Mouse (Mus musculus) Patski (cell line): ENCODE measurements around the gene Foxred2. TPM values are rescaled to one million over a fixed set of nuclear protein-coding genes. Genes with fewer than 3 reads are reported as not detected.

Source experiments
- ATAC-seq: fragments of 100-300 bp; one replicate; pipeline ENCODE4 v1.8.0; 2021
- CTCF ChIA-PET: fragments of 350-600 bp; sonication (Branson Sonifier 250); formaldehyde crosslinking; loops from one replicate; lab custom pipeline; 2022; ENCODE audit warnings: inconsistent platforms; lab: Charles Lee
- POLR2A ChIA-PET: fragments of 350-600 bp; sonication (Branson Sonifier 250); formaldehyde crosslinking; loops from one replicate; lab custom pipeline; 2022; ENCODE audit warnings: antibody characterized with exemption, inconsistent platforms; lab: Charles Lee
- DNase-seq: peaks from one replicate; pipeline ENCODE4 v3.0.0-alpha.2; 2011; ENCODE audit warnings: low read depth, low spot score
- H3K27me3 ChIP-seq: fragments of 371-371 bp; one replicate; pipeline ENCODE4 v1.5.1; 2021
- CTCF ChIP-seq: fragments of 100-300 bp; IDR thresholded peaks from one replicate; pipeline ENCODE4 v1.5.1; 2021
- in situ Hi-C: fragments of 300-500 bp; cut with MboI; formaldehyde crosslinking; loops from 3 replicates; pipeline ENCODE4 v1.11.1; 2018; ENCODE audit warnings: low pct_unique_long_range_greater_than_20kb, mixed read lengths
- polyA plus RNA-seq: library from polyadenylated mRNA; unstranded; gene quantifications from one replicate; pipeline ENCODE4 v1.2.3, GENCODE M21; 2021

Foxred2 gene
- polyA plus RNA-seq, 1 experiment from 2014 or later, result 16.1 TPM

DNA sequence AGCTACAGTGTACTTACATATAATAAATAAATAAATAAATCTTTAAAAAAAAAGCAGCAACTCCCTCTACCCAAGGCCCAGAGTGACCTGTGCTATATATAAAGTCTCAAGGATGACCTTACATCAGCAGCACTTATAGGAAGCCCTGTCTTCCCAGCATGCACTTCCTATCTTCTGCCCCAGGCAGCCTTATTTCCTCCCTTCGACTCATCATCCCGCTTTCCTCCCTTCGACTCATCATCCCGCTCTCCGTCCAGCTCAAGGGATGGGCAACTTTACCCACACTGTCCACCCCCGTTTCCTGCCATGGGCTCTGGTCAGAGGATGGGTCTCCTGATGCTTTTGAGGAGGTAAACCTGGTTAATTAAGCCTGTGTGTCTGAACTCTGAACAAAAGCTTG lies 34.9 kb downstream of the Foxred2 start:
- POLR2A ChIA-PET, result no interaction called here
- CTCF ChIA-PET, result interaction anchor here (1.0 to 1.5 kb wide), 4 partner anchors 97 to 164 kb away, joined by 3 to 4 read pairs (median 4); no protein-coding TSS in a partner anchor

DNA sequence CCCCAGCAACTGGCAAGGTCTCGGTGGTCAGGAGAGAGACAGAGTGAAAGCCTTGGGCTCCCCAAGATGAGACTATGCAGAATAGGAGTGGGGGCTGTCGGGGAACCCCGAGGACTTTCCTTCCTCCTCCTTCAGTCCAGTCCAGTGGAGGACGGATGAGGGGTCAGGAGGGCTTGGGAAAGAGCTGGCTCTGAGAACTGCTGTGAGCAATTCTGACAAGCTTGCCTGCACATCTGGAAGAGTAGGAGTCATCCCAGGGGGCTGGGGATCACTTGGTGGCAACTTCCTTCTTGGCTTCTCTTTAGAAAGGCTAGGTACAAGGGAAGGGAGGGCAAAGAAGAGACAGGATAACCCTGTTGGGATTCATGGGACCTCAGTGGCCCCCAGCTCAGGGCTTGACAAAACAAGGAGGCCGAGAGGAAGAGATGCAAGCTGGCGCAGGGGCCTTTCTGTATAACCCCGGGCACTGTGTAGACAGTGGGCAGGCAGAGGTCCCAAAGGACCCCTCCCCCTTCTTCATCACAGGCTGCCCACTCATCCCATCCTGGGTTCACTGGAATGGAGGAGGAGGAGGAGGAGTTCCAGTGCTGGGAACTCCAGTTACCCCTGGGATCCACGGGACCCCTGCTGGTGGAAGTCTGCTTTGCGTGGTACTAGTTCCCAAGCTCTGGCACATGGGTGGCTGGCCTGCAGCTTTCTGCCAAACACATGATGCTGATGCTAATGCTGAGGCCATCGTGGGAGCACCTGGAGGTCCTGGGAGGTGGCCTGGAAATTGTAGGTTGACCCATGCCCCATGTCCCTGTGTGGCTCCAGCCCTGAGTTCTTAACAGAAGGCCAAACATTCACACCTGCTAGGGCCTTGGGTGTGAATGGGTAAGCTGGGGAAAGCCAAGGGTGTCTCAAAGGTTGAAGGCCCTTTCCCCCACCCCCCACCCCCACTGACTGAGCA lies 35.7 kb downstream of the Foxred2 start:
- DNase-seq (no peak), ATAC-seq (peak; percentile 37)
- ChIA-PET CTCF (interaction anchor here (0.8 to 1.5 kb wide), 5 partner anchors 13 to 163 kb away, joined by 3 to 4 read pairs (median 3); no protein-coding TSS in a partner anchor), POLR2A (interaction anchor here (0.6 to 0.9 kb wide), 2 partner anchors 87 to 1888 kb away, joined by 3 to 6 read pairs; no protein-coding TSS in a partner anchor)
- in situ Hi-C loops, result no loop called here
- TF ChIP-seq CTCF, result no peak
- no peaks in the 10 kb centered on the region for H3K27me3 ChIP-seq

More for the DNA sequence above, 34.9 kb downstream of the Foxred2 start:
- ATAC-seq, result no peak
- no peak for TF ChIP-seq CTCF
- no peaks in the 10 kb centered on the region for H3K27me3 ChIP-seq
- no peak for DNase-seq
- in situ Hi-C loops, result no loop called here

- ATAC-seq, result no peak
- in situ Hi-C loops, result loop anchor here (5.0 to 10.0 kb wide), 2 partner anchors 75 to 132 kb away; partner anchors contain the start of gene Myh9
- no peak for DNase-seq
- POLR2A ChIA-PET, result interaction anchor here (0.7 to 0.9 kb wide), 2 partner anchors 26 to 174 kb away, joined by 5 to 6 read pairs; no protein-coding TSS in a partner anchor
- CTCF ChIA-PET, result no interaction called here
- no peak for TF ChIP-seq CTCF
- no peaks in the 10 kb centered on the region for H3K27me3 ChIP-seq
Measured at GRCm38 (mm10) chr15:77919441-77919840, 37.1 kb downstream of the Foxred2 start.

DNA sequence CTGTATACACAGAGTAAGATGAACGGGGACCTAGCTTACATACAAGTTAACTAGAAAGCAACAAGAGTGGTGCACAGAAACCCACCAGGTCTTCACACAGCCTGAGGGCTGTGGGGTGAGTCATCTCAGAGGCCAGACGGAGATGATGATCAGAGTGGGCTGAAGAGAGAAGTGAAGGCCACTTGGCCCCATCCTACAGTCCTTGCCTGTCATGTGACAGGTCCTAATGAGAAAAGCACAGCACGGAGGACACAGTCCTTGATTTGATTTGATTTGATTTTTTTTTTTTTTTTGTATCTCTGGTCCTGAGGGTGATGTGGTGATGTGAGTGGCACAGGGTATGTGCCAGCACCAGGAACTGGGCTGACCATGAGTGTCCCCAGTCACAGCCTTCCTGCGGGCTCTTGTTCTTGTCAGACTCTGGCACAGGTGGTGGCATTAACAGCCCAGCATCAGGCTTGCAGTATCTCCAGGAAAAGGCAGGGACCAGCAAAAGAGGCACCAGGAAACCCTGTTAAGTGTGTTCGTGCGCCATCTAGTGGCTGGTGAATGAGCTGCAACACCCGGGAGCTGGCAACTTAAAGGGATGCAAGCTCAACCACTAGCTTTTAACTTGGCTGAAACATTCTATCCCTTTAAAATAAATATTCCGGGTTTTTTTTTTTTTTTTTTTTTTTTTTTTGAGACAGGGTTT lies 39.5 kb downstream of the Foxred2 start:
- ChIA-PET CTCF (interaction anchor here (0.6 to 2.7 kb wide), 37 partner anchors 10 to 155 kb away, joined by 3 to 12 read pairs (median 4); partner anchors contain the start of gene Txn2), POLR2A (interaction anchor here (0.5 to 1.5 kb wide), 6 partner anchors 29 to 106 kb away, joined by 3 to 7 read pairs (median 3); partner anchors contain the start of gene Myh9)
- ATAC-seq (no peak), DNase-seq (no peak)
- in situ Hi-C loops, result loop anchor here (5.0 to 10.0 kb wide), 2 partner anchors 72 to 130 kb away; partner anchors contain the start of gene Myh9
- no peak for TF ChIP-seq CTCF
- H3K27me3 ChIP-seq, result no peaks in the 10 kb centered on the region

DNA sequence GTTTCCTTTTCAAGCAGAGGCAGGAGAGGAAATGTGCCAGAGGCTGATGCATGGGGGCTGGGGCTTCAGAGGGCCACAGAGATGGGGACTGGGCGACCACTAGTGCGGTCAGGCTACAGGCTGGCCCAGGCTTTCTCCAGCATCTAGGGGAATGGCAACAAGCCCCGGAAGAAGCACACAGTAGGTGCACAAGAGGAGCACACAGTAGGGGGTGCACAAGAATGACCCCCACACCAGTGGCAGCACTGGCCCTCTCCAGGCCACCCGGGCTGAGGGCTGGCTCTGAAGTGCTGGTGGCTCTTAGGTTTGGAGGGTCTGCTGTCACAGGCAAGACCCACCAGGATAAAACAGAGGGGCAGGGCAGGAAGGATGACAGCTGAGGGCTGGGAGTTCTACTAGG lies 41.2 kb downstream of the Foxred2 start:
- no peaks in the 10 kb centered on the region for H3K27me3 ChIP-seq
- no peak for TF ChIP-seq CTCF
- ATAC-seq, result no peak
- POLR2A ChIA-PET, result interaction anchor here (1.4 kb wide), 1 partner anchor 74 kb away, joined by 7 read pairs; the partner anchor contains the start of gene Myh9
- no peak for DNase-seq
- in situ Hi-C loops, result loop anchor here (5.0 to 10.0 kb wide), 2 partner anchors 70 to 128 kb away; partner anchors contain the start of gene Myh9
- CTCF ChIA-PET, result interaction anchor here (1.8 kb wide), 1 partner anchor 77 kb away, joined by 5 read pairs; no protein-coding TSS in a partner anchor

DNA sequence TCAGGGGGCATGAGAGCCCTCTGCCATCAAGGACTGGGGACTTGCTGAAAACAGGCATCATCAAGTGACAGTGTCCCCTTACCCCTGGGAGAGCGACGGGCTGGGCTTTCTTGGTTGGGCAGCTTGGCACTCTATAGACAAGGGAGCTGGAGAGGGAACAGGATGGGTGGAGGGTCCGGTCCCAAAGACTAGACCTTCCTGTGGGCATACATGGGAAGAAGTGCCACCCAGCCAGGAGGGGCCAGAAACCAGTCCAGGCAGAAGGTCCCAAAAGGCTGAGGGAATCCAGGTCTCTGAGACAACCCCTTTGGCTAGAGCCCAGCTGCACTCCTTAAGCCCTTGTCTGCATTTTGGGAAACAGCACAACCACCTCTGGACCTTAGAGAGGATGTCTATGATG lies 42.0 kb downstream of the Foxred2 start:
- no peak for TF ChIP-seq CTCF
- ChIA-PET POLR2A (interaction anchor here (1.0 kb wide), 1 partner anchor 130 kb away, joined by 4 read pairs; no protein-coding TSS in a partner anchor), CTCF (no interaction called here)
- no peak for ATAC-seq
- no peaks in the 10 kb centered on the region for H3K27me3 ChIP-seq
- DNase-seq, result no peak
- in situ Hi-C loops, result loop anchor here (10.0 kb wide), 1 partner anchor 70 kb away; the partner anchor contains the start of gene Myh9

DNA sequence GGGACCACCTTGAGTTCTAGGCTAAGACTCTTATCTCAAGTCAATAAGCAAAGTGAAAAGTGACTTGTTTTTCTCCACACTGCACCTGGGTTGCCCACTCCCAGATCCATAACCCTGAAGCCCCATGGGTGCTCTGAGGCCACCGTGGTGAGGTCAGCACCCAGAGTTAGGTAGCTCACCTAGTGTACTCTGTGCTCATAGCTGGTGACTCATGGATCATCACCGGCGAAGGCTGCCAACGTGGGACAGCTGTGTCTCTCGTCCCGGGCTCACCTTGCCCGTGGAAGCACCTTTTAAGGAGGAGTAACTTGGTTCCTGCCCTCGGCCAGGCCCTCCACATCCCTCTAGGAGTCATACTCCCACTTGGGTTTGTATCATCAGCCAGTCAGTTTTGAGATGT lies 43.5 kb downstream of the Foxred2 start:
- in situ Hi-C loops, result loop anchor here (10.0 kb wide), 1 partner anchor 68 kb away; the partner anchor contains the start of gene Myh9
- no peak for TF ChIP-seq CTCF
- ATAC-seq (no peak), DNase-seq (no peak)
- POLR2A ChIA-PET, result interaction anchor here (1.3 kb wide), 1 partner anchor 71 kb away, joined by 4 read pairs; the partner anchor contains the start of gene Myh9
- CTCF ChIA-PET, result interaction anchor here (1.4 kb wide), 1 partner anchor 23 kb away, joined by 3 read pairs; no protein-coding TSS in a partner anchor
- H3K27me3 ChIP-seq, result no peaks in the 10 kb centered on the region

- in situ Hi-C loops, result loop anchor here (10.0 kb wide), 1 partner anchor 68 kb away; the partner anchor contains the start of gene Myh9
- ATAC-seq, result no peak
- POLR2A ChIA-PET, result interaction anchor here (1.3 to 1.4 kb wide), 2 partner anchors 30 to 71 kb away, joined by 3 to 4 read pairs; partner anchors contain the start of gene Myh9
Measured at GRCm38 (mm10) chr15:77912585-77912984, 43.9 kb downstream of the Foxred2 start.

DNA sequence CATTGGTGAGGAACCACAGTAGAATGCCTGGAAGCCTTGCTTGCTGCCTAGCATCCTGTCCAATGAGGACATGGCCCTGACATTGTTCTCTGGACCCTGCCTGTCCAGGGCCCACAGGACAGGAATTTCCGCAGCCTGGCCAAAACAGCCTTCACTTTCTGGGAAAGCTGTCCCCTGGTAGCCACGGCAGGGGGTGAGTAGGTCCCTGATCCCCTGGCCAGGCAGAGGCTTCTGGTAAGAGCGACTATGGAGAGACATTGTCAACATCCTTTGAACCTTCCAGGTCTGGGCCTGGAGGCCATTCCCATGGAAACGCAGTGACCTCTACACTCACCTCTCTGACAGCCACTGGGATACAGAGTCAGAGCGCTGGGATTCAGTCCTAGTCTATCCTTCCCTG lies 44.5 kb downstream of the Foxred2 start:
- POLR2A ChIA-PET, result interaction anchor here (1.3 to 1.4 kb wide), 2 partner anchors 30 to 70 kb away, joined by 3 to 4 read pairs; partner anchors contain the start of gene Myh9
- TF ChIP-seq CTCF, result no peak
- no peaks in the 10 kb centered on the region for H3K27me3 ChIP-seq
- in situ Hi-C loops, result loop anchor here (10.0 kb wide), 1 partner anchor 67 kb away; the partner anchor contains the start of gene Myh9
- CTCF ChIA-PET, result interaction anchor here (0.8 kb wide), 1 partner anchor 136 kb away, joined by 4 read pairs; no protein-coding TSS in a partner anchor
- no peak for DNase-seq
- no peak for ATAC-seq

More at GRCm38 (mm10) chr15:77912585-77912984, 43.9 kb downstream of the Foxred2 start:
- H3K27me3 ChIP-seq, result no peaks in the 10 kb centered on the region
- no peak for TF ChIP-seq CTCF
- DNase-seq, result no peak
- CTCF ChIA-PET, result interaction anchor here (0.8 to 1.4 kb wide), 2 partner anchors 22 to 136 kb away, joined by 3 to 4 read pairs; no protein-coding TSS in a partner anchor
